Mouse (Mus musculus) frontal cortex, postnatal 14 days (tissue): ENCODE results near the gene AI182371.

Experiments used
- DNase-seq, 2 experiments: peaks; one replicate each; pipeline ENCODE4 v3.0.0; 2022; ENCODE audit warnings: low spot score in 2 of 2

The AI182371 gene

DNA sequence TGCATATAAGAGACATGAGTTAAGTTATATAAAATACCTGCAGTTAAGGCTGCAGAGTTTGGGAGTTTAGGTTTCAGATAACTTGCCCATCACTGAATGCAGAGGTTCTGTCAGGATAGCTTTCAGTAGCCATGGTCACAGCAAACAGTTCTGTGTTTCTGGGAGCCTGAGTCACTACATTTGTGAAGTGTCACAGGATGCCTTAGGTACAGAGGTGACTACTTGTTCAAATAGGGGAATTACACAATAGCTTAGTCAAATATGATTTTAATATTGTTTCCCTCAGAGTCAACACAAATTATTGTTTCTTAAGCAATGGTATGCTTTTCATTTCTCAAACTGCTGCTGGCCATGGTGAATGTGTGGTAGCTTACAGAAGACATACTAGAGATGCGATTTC, 32.2 kb downstream of the AI182371 start:
- DNase-seq: no peak

DNA sequence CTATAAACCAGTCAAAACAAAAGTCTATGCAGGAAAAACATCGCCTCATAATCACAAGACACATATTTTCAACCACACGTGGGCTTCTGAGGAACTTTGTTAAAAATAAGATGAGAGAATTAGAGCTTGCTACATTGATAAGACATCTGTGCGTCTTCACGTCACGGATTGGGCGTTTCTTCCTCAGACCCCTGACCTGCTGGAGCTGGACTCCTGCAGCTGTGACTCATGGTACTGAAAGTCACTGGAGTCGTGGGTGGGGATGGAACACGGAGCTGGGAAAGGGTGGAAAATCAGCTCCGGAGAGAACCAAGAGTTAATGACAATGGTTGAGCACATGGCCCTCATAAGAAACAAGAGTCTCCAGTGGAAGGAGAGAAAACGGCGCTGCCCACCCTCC, 34.2 kb downstream of the AI182371 start:
- DNase-seq: no peak

DNA sequence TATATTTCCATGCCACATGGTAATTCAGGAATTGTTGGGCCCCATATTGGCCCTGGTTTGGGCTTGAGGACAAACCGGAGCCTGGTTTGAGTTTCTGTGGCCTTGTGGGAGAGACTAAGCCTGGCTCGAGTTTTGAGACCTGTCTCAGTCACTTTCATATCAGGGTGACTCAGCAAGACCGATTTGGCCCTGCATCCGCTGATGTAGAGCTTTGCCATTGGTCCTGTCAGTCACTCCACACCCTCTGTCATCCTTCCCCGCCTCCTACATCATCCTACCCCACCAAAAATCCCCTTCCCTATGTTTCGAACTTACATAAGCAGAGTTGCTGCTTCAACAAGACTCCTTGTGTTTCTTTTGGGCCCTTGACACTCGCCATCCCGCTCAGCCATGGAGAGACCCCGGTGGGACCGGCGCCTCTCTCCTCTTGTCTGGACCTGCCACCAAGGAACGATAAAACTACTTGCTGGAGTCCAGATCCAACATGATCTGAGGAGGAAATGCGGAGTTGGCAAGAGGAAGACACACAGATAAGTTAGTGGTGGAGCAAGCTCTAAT, 34.7 kb downstream of the AI182371 start:
- no peak for DNase-seq

GRCm38 (mm10) chr2:35063333-35064030, 37.9 kb downstream of the AI182371 start:
- no peak for DNase-seq

GRCm38 (mm10) chr2:35061338-35061737, 40.0 kb downstream of the AI182371 start, which contains the start of gene Hc:
Gene Hc, minus strand, starts transcription at chr2:35061438.
- DNase-seq: no peak

GRCm38 (mm10) chr2:35060897-35061296, 40.4 kb downstream of the AI182371 start:
- no peak for DNase-seq

GRCm38 (mm10) chr2:35060256-35060655, 41.1 kb downstream of the AI182371 start:
- DNase-seq: no peak

DNA sequence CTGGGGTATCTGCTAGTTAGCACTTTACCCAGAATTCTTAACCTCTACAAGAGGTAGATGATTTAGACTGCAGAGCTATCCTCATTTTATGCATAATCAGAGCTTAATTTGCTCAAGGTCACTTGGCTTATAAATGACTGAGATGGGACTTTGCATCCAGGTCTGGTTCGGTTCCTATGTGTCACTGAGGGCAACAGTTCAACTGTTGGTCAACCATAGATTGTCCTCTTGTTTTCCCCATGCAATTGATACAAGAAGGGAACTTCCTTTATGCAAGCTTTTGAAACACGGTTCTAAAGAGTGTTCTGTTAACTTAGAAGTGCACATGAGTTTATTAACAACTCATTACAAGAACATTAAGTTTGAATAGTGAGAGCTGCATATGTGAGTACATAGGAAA, 43.0 kb downstream of the AI182371 start:
- DNase-seq: no peak

DNA sequence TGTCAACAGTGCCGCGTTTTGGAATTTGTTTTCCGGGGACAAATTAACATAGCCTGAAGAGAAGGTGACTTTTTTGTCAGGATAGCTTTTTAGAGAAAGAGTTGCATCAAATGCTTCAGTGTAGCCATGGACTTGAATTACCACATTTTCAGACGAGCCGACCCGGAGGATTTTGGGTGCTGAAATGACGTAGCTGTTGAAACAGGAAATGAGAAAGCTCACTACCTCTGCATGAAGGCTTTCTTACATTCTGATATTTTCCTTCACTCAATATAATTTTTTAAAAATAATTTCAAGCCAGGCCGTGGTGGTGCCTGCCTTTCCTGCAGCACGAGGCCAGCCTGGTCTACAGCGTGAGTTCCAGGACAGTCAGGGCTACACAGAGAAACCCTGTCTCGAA, 44.1 kb downstream of the AI182371 start:
- DNase-seq: no peak

DNA sequence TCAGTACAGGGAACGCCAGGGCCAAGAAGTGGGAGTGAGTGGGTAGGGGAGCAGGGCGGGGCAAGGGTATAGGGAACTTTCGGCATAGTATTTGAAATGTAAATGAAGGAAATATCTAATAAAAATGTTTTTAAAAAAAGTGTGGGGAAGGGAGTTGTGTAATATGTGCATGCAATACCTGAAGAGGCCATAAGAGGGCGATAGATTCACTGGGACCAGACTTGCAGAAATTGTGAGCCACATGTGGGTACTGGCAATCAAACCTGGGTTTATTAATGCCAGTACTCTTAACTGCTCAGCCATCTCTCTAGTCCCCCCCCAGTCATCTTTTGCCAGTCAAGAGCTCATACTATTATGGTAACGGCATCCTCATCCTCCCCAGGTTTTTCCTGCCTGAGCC, 52.5 kb downstream of the AI182371 start:
- DNase-seq: no peak

- no peak for DNase-seq
Observed at GRCm38 (mm10) chr2:35044956-35045355, 56.4 kb downstream of the AI182371 start.

DNA sequence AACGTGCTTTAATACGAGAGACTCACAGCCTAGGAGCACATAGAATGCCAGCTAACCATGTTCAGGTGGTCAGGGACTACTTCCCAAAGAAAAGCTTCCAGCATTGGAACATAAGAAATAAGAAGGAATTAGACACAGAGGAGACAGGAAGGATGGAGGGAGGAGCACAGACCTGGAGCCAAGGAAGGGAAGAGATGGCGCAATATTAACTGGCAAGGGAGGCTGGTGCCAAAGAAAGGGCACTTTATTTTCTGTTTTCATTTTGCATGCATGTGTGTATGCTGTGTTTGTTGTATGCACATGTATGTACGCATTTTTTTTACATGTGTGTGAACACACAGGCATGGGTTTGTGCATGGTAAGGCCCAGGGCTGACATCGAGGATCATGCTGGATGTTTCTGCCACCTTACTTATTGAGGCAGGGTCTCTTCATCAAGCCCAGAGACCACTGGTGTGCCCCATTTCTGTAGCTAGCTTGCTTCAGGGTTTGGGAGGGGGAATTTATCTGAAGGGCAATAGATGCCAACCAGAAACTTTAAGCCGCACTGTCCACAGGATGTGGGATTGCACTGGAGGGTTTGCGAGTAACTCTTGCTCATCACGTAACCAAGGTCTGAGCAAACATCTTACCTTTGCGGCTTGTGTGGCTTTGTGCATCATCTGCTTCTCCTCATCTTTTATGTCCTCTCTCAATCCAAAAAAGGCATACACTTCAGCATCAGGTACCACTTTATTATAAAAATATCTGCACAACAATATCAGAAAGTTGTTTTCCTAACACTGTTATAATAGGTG, 62.6 kb downstream of the AI182371 start:
- no peak for DNase-seq
